Mouse (Mus musculus) adrenal gland, postnatal 14 days (tissue): ENCODE results near the gene Igfbp6. TPM values are rescaled to one million over a fixed set of nuclear protein-coding genes. Genes with fewer than 3 reads are reported as not detected.
"Not testable (repeated sequence)": the region's sequence is repeated elsewhere in the genome, so short reads cannot be mapped to it uniquely, and the experiment has no call there.

Experiments
- DNase-seq: peaks from one replicate; pipeline ENCODE4 v3.0.0; 2021; ENCODE audit warnings: mixed read lengths
- total RNA-seq: library from RNA; stranded (reverse); gene quantifications from 2 replicates; pipeline ENCODE4 v1.2.3, GENCODE M21; 2021

Igfbp6 gene
- total RNA-seq, 1 experiment from 2014 or later = 45.7 TPM

DNA sequence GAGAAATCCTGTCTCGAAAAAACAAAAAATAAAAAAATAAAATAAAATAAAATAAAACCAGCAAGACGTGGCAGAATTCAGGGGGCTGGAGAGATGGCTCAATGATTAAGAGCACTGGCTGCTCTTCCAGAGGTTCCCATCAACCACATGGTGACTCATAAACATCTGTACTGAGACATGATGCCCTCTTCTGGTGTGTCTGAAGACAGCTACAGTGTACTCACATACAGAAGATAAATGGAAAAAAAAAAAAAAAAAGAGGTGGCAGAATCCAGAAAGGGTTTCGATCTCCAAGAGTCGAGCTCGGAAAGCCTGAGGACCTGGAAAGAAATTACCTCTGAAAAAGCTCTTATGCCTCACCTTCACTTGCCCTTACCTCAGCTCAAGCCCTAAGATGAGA is 3.0 kb upstream of the Igfbp6 start:
- no peak for DNase-seq

DNA sequence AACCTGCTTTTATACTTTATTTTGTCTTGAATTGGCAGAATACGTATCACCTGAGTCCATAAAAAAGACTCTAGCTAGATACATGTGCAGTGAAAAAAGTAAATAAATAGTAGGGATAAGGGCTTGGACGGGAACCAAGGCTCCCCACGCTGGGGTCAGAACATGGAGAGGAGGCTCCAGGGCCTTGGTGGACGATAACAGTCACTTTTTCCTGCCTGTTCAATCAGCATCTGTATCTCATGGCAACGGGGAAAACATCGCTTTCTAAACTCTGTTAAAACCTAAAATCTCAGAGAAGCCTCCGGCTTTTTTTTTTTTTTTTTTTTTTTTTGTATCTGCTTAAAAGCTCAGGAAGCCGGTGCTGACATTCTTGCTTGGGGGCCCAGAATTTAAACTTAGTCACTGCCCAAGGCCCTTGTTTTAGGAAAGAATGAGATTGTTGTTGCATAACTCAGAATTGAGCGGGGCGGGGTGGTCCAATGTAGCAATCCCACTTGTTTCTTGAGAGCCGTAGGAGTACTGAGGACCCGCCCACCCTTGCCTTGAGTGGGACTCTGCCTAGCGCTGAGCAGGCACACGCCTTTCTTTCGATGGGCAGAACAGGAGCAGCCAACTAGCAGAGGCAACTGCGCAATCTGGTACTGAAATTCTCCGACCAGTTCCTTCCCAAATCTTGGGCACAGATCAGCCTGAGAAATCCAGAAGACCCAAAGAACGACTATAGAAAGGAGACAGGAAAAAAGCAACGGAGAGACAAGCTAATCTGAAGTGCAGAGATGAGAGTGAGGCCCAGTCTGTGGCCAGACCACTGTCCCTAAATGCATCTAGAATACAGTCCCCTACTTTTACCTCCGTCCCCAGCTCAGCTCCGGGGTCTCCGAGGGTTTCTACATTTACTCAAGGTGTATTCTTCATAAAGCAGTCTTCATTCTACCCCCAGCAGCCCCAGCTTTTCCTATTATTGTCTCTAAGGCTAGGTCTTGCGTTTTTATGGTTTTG is 949 bp upstream of the Igfbp6 start:
- no peak for DNase-seq

DNA sequence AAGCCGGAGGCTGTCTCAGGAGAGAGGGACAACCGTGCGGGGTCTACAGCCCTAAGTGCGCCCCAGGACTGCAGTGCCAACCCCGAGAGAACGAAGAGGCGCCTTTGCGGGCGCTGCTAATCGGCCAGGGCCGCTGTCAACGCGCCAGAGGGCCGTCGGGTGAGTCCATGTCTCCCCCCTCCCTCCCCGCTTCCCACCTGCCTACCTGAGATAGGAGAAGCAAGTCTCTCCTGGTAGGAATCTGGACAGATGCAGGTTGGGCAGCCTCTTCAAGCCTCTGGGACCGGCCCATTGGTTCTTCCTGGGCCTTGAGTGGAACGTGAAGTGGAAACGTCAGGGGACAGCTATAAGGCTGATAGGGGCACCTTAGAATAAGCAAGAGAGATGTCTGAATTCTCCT is 564 bp downstream of the Igfbp6 start:
- no peak for DNase-seq

DNA sequence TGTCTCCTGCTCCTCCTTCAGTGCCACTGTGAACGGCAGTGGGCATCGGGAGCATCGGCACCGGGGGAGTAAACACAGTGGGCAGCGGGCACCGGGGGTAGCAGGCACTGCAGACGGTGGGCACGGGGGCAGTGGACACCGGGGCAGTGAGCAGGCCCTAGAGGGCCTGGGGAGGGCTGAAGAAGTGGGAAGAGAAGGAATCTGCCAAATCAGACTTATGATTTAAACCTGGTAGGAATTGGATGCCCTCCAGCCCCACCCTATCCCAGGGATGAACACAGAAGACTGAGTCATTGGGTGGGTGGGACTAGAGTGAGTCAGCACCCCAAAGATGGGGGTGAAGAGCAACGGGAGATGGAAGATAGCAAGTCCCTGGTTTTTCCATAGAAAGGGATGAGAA is 1.2 kb downstream of the Igfbp6 start:
- DNase-seq = peak; percentile 85

DNA sequence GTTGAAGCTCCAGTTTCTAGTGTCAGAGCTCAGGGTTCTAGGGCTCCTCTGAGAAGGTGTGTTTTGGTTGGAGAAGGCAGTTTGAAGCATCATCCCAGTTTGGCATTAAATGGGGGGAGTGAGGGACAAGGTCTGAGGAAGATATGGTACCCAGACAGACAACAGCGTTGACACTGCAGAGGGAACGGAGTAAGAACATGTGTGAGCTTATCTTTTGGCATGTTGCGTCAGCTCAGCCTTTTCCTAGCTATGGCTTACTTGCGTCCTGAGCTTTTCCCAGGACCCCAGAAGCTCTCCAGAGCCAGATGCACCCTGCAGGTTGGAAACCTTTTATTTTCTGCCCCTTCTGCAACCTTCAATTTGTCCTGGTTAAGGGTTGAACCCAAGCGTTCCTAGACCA is 1.9 kb downstream of the Igfbp6 start:
- no peak for DNase-seq

DNA sequence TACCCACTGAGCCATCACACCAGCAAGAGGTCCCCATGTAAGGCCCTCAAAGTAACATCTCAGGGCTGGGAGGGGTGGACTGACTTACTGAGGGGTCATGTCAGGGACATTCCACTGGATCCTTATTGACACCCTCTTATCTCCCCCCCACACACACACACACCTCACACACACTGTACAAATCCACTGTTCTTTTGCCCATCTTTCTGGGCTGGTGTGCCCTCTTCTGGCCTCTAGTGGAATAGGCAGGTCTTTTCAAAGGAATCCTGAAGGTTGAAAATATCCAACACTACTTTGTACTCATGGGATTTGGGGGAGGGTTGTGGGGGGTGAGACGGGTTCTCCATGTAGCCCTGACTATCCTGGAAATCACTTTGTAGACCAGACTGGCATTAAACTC is 2.7 kb downstream of the Igfbp6 start:
- peak; percentile 70 for DNase-seq

DNA sequence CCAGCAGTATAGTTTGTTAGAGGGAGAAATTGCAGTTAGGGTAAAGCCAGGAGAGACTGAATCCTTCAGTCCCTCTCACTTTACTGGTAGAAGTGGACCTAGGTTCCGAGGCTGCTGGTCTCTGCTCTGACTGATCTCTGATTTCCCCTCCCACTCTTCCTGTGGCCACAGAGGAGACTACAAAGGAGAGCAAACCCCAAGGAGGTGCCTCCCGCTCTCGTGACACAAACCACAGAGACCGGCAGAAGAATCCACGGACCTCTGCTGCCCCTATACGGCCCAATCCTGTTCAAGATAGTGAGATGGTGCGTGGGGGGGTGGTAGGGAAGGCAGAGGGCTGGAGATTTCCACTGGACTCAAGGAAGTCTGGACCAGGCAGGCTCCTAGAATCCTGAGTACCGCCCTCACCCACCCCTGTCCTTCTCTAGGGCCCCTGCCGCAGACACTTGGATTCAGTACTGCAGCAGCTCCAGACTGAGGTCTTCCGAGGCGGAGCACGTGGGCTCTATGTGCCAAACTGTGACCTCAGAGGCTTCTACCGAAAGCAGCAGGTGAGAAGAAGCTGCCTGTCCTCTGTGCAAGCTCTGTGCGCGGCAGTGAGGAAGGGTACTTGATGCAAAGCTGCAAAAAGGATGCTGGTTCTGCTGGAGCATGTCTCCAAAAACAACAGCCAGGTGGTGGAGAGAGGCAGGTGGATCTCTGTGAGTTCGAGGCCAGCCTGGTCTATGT is 3.7 kb downstream of the Igfbp6 start:
- DNase-seq = no peak

DNA sequence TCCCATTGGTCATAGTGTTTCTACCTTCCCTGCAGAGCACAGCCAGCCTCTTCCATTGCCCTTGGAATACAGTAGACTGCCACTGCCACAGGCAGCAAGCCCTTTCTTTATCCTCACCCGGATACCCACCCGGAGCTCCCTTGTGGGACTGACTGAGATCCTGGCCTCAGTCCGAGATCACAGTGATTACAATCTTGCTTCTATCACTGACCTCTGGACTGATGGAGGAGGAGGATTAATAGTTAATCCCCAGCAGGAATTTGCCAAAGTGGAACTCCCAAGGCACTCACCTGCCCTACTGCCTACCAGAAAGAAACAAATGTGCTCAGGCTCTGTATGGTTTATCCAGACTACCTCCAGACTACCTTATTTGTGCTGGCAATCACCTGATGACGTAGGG is 5.4 kb downstream of the Igfbp6 start:
- no peak for DNase-seq

DNA sequence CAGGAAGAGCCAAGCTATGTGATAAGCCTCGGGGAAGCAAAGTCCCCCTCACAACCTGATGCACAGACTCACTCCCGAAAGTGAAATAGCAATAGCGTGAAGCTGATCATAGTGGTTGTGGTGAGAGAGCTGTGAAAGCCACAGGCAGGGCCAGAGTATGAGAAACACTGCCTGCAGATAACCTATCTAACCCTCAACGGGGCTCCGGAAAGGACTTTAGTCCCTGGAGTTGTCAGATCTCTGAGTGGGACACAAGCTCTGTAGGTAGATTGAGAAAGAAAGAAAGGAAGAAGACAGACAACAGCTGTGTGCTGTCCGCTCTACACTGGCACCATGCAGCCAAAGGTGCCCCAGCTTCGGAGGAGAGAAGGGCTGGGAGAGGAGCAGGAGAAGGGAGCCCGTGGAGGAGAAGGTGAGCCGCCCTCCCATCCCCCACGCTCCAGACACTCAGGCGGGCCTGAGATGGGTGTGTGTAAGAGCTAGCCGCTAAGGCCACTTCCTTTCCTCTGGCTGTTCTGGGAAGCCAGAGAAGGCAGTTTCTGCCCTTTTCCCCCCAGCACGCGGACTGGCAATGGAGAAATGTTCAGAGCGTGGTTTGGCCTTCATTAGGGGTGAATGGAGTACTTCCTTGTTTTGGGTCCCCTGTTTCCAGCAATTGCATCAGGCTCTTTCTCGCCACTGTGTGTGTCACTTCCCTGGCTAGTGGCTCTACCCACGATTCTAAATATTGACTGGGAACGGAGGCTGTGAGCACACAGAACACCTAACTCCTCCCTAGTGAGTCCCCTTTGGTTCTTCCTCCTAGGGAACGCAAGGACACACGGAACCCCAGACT is 6.4 kb downstream of the Igfbp6 start, which contains the start of gene Soat2:
Gene Soat2, plus strand, starts transcription at position 226 of the 835 bp plus-strand sequence.
- DNase-seq = peak; percentile 47

DNA sequence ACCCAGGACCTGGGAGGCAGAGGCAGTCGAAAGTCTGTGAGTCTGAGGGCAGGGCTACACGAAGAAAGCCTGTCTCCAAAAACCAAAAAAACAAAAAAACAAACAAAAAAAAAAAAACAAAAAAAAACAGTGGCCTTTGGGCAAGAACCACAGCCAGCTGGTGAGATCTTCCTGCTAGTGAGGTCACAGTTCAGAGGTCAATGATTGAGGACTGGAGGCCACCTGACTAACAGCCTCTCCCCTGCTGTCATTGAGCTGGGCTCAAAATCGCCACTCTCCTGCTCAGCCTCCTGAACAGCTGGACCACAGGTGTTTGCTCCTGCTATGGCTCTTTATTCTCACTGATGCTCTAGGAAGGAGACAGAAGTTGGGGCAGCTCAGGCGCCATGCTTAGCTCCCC is 8.5 kb downstream of the Igfbp6 start:
- no peak for DNase-seq

DNA sequence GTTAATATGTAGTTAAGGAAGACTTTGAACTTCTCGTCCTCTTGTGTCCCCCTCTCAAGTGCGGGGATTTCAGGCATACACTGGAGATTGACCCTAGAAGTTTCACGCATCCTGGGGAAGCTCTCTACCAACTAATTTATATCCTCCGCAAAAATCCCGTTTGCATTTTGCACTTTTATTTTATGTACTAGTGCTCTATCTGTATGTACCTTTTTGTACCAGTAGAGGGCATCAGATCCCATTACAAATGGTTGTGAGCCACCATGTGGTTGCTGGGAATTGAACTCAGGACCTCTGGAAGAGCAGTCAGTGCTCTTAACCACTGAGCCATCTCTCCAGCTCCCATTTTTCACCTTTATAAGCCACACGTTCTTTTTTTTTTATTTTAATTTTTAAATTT is 10.8 kb downstream of the Igfbp6 start:
- DNase-seq = not testable (repeated sequence)

DNA sequence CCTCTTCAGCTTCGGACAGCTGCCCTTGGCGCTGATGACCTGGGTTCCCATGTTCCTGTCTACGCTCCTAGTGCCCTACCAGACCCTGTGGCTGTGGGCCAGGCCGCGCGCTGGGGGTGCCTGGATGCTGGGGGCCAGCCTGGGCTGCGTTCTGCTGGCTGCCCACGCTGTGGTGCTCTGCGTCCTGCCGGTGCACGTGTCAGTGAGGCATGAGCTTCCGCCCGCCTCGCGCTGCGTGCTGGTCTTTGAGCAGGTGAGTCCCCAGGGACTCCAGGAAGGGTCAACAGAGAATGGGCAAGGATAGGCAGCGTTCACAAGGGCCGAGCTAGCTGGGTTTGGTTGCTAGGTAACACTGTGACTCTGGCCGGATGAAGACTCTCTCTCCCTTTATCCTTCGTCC is 12.7 kb downstream of the Igfbp6 start:
- no peak for DNase-seq

DNA sequence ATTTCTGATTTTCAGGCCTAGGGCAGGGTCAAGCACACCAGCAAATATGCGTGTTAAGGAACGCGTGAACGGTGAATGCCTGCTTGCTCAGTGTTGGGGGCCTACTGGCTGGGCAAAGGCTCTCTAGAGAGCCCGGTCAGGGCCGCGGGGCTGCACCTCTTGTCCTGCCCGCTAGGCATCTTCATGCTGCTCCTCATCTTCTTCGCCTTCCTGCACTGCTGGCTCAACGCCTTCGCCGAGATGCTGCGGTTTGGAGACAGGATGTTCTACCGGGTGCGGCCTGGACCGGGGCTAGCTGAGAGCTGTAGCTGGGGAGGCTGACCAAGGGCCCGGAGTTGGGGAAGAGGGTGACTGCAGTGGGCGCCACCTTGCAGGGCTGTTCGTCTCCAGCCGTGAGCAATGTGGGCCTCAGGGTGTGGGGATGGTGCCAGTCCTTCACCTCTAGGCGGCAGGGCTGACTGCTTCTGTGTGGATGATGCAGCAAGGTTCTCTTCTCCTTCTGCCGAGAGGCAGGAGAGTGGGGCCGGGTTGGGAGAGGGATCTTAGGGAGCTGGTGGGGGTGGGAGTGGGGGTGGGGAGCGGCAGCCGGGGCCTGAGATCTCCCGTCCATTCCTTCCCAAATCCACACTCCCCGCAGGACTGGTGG is 16.4 kb downstream of the Igfbp6 start:
- no peak for DNase-seq

DNA sequence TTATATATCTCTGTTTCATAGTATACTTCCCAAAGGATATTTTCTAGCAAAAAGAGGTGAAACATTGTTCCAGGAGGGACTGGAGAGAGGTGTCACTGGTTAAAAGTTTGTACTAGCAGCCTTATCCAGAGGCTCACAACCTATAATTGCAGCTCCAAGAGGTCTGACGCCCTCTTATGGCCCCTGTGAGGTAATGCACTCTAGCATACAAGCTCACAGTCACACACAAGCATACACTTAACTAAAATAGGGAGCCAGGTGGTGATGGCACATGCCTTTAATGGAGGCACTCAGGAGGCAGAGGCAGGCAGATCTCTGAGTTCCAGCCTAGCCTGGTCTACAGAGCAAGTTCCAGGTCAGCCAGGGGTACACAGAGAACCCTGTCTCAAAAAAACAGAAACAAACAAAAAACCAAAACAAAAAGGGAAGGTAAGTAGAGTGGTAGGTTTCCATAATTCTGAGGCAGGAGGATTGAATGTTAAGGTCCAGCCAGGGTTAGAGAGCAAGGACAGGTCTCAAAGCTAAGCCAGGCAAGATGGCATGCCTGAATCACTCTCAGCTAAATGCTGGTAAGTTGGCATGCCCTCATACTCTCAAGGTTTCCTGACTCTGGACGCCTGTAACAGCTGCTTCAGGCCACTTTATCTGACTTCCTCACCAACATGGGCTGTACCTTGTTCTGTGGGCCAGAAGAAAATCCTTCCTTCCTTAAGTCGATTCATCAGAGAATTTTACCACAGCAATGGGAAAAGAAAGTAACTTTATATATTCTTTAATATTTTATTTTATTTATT is 19.9 kb downstream of the Igfbp6 start:
- no peak for DNase-seq

DNA sequence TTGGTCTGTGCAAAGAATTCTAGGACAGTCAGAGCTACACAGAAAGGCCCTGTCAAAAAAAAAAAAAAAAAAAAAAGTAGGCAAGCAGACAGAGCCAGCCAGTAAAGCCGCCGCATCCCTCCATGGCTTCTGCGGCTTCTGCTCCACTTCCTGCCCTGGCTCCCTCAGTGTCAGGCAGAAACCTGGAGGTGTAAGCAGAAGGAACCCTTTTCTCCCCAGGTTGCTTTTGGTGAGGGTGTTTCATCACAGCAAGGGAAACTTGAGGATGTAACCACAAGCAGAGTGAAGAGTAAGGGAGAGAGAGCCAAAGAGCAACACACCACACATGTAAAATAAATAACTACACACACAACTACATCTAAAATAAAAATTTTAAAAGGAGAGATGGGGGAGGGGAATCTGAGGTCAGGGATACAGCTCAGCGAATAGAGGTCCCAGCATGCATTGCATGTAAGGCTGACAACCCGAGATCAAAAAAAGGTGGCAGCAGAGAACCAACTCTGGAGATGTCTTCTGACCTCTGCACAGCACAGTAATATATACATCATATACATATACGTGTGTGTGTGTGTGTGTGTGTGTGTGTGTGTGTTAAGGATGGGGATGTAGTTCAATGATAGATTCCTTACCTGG is 21.4 kb downstream of the Igfbp6 start:
- DNase-seq = no peak

DNA sequence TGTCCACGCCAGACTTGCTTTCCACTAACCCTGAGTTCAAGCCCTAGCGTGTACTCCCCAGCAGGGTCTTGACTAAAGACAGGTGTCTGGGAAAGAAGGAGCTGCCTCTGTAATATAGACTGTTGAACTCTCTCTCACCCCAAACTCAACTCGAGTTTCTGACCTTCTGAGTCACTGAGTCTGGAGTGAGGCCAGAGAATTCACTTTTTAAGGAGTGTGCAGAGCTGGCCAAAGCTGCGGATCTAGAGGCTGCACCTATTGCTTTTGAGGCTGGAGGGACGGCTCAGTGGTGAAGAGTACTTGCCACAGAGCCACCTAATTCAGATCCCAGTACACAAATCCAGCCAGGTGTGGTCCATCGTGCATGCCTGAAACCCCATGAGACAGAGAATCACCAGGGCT is 23.5 kb downstream of the Igfbp6 start:
- DNase-seq = peak; percentile 73

DNA sequence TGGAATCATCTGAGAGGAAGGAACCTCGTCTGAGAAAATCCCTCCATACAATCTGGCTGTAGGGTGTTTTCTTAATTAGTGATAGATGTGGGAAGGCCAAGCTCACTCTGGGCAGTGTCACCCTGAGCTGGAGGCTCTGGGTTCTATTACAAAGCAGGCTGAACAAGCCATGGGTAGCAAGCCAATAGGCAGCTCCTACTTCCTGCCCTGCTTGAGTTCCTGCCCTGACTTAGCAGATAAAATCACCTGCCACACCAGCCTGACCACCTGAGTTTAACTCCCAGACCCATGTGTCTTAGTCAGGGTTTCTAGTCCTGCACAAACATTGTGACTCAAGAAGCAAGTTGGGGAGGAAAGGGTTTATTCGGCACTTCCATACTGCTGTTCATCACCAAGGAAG is 24.9 kb downstream of the Igfbp6 start:
- no peak for DNase-seq

DNA sequence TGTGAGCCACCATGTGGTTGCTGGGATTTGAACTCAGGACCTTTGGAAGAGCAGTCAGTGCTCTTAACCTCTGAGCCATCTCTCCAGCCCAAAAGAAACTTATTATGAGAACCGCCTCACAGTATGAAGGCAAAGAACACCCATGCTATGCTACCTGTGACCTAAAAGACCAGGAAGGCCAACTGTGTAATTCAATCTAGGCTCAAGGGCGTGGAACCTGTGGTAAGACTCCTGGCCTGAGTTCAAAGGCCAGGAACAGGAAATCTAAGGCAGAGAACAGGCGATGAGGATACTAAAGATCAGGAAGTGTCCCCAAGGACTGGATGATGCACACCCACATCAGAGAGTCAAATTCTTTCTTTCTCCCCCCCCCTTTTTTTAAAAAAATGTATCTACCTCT is 29.4 kb downstream of the Igfbp6 start:
- no peak for DNase-seq

DNA sequence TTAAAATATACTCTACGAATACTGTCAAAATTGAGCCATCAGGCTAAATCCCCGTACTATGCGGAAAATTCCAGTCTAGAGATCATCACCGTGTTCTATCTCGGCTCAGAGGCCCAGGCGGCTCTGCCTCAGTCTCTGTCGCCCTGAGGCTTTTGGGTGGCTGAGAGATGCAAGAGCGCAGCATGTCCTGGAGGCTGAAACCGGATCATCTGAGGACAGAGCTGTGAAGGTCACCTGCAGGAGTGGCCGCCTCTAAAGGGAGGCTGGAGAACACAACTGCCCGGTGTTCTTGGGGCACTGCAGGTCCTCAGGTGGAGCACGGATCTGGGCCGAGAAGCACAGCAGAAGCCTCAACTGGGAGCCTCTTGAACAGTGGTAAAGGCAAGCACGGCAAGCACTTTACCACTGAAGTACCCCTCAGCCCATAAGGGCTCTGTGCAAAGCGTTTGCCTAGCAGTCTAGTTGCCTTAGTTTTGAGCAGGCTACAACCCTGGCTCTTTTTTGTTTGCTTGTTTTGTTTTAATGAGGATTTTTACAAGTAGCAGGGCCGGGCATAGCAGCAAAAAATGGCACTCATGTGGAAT is 31.7 kb downstream of the Igfbp6 start:
- DNase-seq = no peak
